Mouse (Mus musculus) thymus, postnatal 36 days (tissue): ENCODE data around the gene Elmod3.
A peak's percentile ranks its signal among the peaks of the same experiment; 100 is the strongest.

Experiments
- DNase-seq, 2 experiments: peaks; one replicate each; pipeline ENCODE4 v3.0.0; 2022; ENCODE audit warnings: mixed read lengths in 2 of 2

The Elmod3 gene

GRCm38 (mm10) chr6:72568736-72569135 lies 29.5 kb downstream of the Elmod3 start:
- no peak for DNase-seq

GRCm38 (mm10) chr6:72567508-72567907 lies 30.7 kb downstream of the Elmod3 start:
- DNase-seq, result peak in 1 of 2 experiments; percentile 14

- DNase-seq, result peak; percentile 79 to 85
These were observed 32.2 kb downstream of the Elmod3 start for GRCm38 (mm10) chr6:72566044-72566443.

GRCm38 (mm10) chr6:72565506-72565905 lies 32.7 kb downstream of the Elmod3 start:
- no peak for DNase-seq

GRCm38 (mm10) chr6:72562894-72563293 lies 35.3 kb downstream of the Elmod3 start:
- no peak for DNase-seq

- DNase-seq, result peak; percentile 10 to 23
These were observed 35.7 kb downstream of the Elmod3 start for GRCm38 (mm10) chr6:72562486-72562885.

- DNase-seq, result no peak
These were observed 37.4 kb downstream of the Elmod3 start for GRCm38 (mm10) chr6:72560801-72561200.

- DNase-seq, result no peak
These were observed 45.2 kb downstream of the Elmod3 start for GRCm38 (mm10) chr6:72553079-72553412.

GRCm38 (mm10) chr6:72552171-72553078 lies 45.8 kb downstream of the Elmod3 start:
- DNase-seq, result peak; percentile 59 to 66

- no peak for DNase-seq
These were observed 47.6 kb downstream of the Elmod3 start for GRCm38 (mm10) chr6:72550503-72551100.

- no peak for DNase-seq
These were observed 48.2 kb downstream of the Elmod3 start for GRCm38 (mm10) chr6:72550025-72550424.

GRCm38 (mm10) chr6:72549041-72549580 lies 49.1 kb downstream of the Elmod3 start:
- DNase-seq, result peak; percentile 31 to 45

GRCm38 (mm10) chr6:72547862-72548261 lies 50.4 kb downstream of the Elmod3 start:
- DNase-seq, result no peak

- DNase-seq, result no peak
These were observed 51.1 kb downstream of the Elmod3 start for GRCm38 (mm10) chr6:72547121-72547520.

- no peak for DNase-seq
These were observed 52.8 kb downstream of the Elmod3 start for GRCm38 (mm10) chr6:72545377-72545776.

- DNase-seq, result peak; percentile 55 to 58
These were observed 53.8 kb downstream of the Elmod3 start, which contains the start of gene Capg for GRCm38 (mm10) chr6:72544283-72544987. Capg (plus strand) TSS chr6:72544391.

- DNase-seq, result no peak
These were observed 54.9 kb downstream of the Elmod3 start for GRCm38 (mm10) chr6:72543265-72543850.

GRCm38 (mm10) chr6:72538562-72539031 lies 59.6 kb downstream of the Elmod3 start:
- DNase-seq, result peak; percentile 83 to 90

GRCm38 (mm10) chr6:72537998-72538500 lies 60.2 kb downstream of the Elmod3 start:
- no peak for DNase-seq

- peak; percentile 85 to 87 for DNase-seq
These were observed 63.0 kb downstream of the Elmod3 start for GRCm38 (mm10) chr6:72535165-72535564.

- peak; percentile 44 to 51 for DNase-seq
These were observed 64.0 kb downstream of the Elmod3 start for GRCm38 (mm10) chr6:72534035-72534809.
